Mouse (Mus musculus): Measurements from ENCODE around the gene Krt32.

Krt32 gene

DNA sequence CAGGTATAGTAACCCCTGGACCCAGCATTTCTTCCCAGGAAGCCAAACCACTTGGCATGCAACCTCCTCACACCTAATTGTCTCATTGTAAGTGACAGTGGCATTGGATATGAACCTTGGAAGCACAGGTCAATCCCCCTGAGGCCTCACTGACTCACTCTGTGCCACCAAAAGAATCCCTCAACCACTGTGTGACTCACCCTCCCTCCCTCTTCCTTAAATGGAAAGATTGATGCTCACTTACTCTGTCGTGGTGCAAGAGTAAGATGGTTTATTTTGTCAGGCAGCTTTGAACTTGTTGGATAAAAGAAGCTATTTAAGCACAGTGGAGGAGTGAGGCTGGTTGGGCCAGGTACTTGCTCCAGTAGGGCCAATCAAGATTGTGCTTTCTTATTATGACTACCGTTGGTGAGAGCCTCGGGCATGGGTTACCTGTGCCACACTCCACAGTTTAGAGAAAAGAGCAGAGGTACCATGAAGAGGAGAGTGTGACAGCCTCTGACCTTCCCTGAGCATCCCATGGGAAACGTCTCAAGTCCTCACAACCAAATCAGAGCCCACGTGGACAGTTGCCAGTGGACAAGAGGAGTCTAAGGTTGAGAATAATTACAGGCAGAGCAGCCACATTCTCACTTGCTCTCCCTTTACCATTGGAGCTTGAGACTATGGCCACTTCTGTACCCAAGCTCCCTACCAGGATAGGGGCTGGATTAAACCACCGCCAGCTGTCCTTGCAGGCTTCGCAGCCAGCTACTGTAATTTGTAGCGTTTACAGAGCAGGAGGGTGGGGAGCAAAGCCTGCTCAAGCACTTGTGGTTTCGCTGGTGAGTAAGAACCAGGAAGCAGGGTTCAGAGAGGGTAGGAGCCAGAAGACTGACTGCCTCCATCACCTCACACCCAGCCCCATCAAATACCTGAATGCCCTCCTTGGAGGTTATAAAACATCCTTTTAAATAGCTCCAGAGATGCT, 32.1 kb downstream of the Krt32 start:
- no peak for DNase-seq (ENCODE audit: low spot score in 2 of 2)

DNA sequence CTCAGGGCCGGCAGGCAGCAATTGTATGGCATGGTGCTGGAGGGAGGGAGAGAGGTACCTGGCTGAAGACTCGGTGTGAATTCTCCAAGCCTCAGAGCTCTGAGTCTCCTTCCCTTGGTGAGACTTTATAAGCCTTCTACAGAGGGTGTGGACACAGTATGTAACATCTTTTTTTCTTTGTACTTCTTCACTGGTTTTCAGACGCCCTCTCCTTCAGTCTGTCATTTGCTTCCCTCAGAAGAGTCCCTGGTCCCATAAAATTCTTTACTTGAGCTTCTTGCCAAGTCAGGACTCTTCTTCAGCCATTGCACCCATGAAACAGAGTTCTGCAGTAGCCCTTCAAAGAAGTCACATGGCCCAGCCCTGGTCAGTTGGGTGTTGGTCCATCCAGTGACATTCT, 37.6 kb downstream of the Krt32 start, which contains the start of gene Krt31:
TSS of gene Krt31 (minus strand) at position 101 of the 400 bp plus-strand sequence.
- DNase-seq (ENCODE audit: low spot score in 2 of 2) = no peak

DNA sequence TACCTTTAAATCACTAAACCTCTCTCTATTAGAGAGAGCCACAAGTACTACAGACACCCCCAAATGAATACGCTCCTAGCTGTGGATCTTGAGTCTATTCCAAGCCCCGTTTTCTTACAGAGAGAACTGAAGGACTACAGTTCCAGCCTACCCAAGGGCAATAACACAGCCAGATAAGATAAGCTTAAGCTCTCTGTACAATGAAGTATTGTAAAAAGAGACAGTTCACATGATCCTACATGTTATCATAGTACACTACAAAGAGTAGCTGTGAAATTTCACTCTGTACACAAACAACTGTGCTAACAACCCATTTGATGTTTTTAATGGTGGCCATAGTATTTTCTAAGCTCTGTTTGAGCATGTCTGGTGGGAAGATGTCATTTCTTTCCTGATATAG, 40.8 kb downstream of the Krt32 start:
- DNase-seq (ENCODE audit: low spot score in 2 of 2) = no peak

DNA sequence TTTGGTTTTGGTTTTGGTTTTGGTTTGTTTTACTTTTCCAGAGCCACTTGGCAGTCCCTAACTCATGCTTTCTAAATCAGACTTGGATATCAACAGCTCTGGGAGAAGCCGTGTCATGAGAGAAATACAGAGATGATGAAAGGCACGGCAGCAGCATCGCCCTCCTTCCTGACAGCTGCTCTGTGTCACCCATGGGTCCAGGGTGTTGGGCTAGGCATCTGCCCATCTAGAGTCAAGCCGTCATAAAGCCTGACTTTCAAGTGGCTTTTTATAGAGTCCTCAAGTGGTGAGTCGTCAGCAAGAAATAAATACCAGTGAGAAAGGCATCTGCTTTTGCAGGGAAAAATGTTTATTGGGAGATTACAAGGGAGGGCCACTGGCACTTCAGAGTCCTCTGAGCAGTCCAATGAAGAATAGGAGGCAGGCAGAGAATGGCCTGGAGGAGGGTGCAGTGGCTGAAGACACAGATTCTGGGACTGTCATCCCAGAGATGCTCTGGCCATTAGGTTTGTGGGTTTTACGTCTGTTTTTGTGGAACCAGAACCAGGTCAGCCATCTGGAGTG, 41.6 kb downstream of the Krt32 start:
- peak in 1 of 2 experiments; percentile 10 for DNase-seq (ENCODE audit: low spot score in 2 of 2)

DNA sequence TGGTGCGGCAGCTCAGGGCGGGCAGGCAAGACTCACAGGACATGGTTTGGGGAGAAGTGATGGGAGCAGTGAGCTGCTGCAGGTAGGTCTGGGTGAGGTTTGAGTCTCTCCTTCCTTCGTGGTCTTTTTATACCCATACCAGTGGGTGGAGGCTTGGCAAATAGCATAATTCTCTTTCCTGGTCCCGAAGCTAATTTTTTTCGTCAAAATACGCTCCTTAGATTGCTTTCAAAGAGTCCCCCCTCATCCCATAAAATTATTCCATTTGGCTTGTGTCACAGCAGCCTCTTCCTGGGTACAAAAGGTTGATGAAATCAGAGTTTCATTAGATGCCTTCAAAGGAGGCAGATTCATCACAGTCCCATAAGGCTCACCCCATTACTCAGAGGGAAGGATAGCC, 46.6 kb downstream of the Krt32 start, which contains the start of gene Krt34:
TSS of gene Krt34 (minus strand) at position 101 of the 400 bp plus-strand sequence.
- no peak for DNase-seq (ENCODE audit: low spot score in 2 of 2)

Measured in right cerebral cortex, adult 2 months (tissue).